Mouse (Mus musculus): Measurements from ENCODE around the gene Wipf3.

DNA sequence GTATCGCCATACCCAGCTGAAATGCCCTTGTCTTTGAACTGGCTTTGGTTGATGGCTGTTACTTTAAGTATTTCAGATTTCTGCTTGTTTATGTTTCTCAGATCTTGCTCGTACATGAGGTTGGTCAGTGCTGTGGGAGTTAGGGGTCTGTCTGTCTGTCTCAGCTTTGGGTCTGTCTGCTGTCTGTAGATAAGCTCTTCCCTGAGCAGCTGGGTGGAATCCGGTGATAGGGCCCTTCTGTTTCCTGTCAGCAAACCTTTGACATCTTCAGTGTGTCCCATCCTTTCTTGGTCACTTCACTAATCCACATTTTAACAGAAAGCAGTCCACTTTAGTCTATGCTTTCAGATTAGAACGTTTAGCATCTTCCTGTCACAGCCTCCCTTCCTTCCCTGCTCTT, 14.3 kb downstream of the Wipf3 start:
- no peak for TF ChIP-seq CTCF (IDR thresholded peaks at IDR 0.05; ENCODE audit: borderline replicate concordance, insufficient read depth, low read length)
- TF ChIP-seq POLR2A (IDR thresholded peaks at IDR 0.05; ENCODE audit: low read depth, low read length): no peak

Measured in embryonic fibroblast, embryonic 13.5 days (primary cell).